Mouse (Mus musculus) layer of hippocampus, adult 9-11 months (tissue): Measurements from ENCODE around the gene Uhrf1bp1l.

ENCODE experiments used
- DNase-seq: peaks from one replicate; pipeline ENCODE4 v3.0.0; 2022

Uhrf1bp1l gene

DNA sequence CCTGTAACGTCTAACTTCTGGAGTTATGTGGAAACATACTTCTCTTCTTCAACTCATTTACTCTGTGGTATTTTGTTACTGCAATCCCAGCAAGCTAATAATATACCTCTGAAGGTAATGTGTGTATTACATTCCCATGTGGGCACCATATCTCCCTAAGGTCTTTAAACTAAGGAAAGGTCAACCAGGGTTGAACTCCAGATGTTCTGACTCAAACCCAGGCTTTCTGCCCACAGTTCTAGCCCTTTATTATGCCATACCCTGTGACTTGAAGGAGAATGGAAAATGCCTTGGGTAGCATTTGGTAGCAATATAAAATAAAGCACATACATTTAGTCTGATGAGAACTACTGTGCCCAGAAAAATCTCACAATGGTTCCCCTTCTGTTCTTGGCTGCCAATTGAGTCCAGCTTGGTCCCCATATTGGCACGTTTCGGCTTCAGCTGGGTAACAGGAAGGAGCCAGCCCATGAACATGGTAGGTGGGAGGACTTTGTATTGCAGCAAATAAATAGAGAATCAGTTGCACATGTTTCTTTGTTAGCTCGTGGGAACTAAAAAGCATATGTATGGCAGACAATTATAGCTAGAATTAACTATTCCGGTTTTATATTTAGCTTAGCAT, 110.6 kb downstream of the Uhrf1bp1l start:
- DNase-seq = peak; percentile 80

DNA sequence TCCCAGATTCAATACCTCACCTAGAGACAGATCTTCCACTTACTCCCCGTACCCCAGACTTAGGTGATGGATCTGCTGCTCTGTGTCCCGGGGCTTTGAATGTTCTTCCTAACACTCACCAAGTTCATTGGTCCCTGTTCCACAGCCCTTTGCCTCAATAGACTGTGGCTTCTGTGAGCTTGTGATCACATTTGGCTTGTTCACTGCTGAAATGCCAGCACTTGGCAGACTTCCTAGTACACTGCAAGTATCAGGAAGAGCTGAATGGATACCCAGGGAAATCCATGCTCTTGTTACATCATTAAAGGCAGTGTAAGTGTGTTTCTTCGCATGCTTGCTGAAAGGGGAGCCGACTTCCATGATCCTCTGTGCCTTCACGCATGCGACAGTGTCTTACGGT, 111.5 kb downstream of the Uhrf1bp1l start:
- DNase-seq = peak; percentile 71

DNA sequence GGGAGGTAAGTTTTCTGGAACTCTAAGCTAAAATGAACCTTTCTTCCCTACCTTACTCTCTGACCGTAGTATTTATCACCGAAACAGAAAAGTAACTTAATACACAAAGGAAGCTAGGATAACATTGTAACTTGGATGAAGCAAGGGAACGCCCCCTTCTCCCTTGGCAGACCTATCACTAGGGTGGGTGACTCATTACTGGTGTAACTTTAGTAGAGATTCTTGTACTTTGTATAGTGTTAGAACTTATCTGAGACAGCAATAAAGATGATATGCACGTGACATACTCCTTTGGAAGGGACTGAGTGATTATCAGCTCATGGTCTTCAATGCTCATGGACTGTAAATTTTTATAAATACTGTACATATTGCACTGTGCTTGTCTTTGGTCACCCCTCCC, 123.4 kb downstream of the Uhrf1bp1l start:
- DNase-seq = no peak

DNA sequence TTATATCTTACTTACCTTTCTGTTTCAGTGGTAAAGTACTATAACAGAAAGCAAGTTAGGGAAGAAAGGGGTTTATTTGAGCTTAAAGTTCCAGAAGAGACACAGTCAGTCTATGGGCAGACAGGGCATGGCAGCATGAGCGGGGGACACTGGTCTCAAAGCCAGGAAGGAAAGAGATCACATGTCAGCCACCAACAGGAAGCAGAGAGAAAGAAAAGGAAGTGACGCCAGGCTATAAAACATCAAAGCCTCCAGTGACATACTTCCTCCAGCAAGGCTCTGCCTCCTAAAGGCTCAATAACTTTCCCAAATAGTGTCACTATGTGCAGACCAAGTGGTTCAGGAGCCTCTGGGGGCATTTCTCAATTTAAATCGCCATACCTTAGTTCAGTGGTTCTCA, 124.0 kb downstream of the Uhrf1bp1l start:
- no peak for DNase-seq
